Mouse (Mus musculus) heart, postnatal 10 days (tissue): Measurements from ENCODE around the gene Mapk8ip3. TPM values are rescaled to one million over a fixed set of nuclear protein-coding genes. Genes with fewer than 3 reads are reported as not detected.

Experiments
- DNase-seq, 2 experiments: peaks; one replicate each; pipeline ENCODE4 v3.0.0; 2021
- intact Hi-C: fragments of 180-260 bp; cut with DNase I; formaldehyde crosslinking; loops from one replicate; pipeline ENCODE4 v1.15.1; 2025
- total RNA-seq, 2 experiments: library from RNA; stranded (reverse); gene quantifications; 2 replicates each; pipeline ENCODE4 v1.2.3; 2021

The Mapk8ip3 gene
- total RNA-seq, 2 experiments from 2014 or later = 64.0 to 66.9 TPM

GRCm38 (mm10) chr17:24887291-24888080 is 49.3 kb downstream of the Mapk8ip3 start:
- intact Hi-C loops = no loop called here
- peak in 1 of 2 experiments; percentile 58 for DNase-seq

- intact Hi-C loops = no loop called here
- DNase-seq = no peak
Observed at GRCm38 (mm10) chr17:24886932-24887271, 49.9 kb downstream of the Mapk8ip3 start.

- intact Hi-C loops = no loop called here
- peak; percentile 98 for DNase-seq
Observed at GRCm38 (mm10) chr17:24886134-24886931, 50.4 kb downstream of the Mapk8ip3 start, which contains the start of the genes Nubp2 and Spsb3. Gene Nubp2 (minus strand): TSS chr17:24886349. Gene Spsb3 (plus strand): TSS chr17:24886643.

GRCm38 (mm10) chr17:24885356-24886133 is 51.2 kb downstream of the Mapk8ip3 start:
- intact Hi-C loops = loop anchor here (1.0 kb wide), 1 partner anchor 35 kb away; the partner anchor contains the start of gene Fahd1
- DNase-seq = no peak

- intact Hi-C loops = no loop called here
Observed at GRCm38 (mm10) chr17:24884391-24884790, 52.4 kb downstream of the Mapk8ip3 start.

GRCm38 (mm10) chr17:24881738-24882440 is 54.9 kb downstream of the Mapk8ip3 start:
- DNase-seq = peak; percentile 60 to 76
- intact Hi-C loops = loop anchor here (2.0 kb wide), 1 partner anchor 137 kb away; no protein-coding TSS in a partner anchor

More at GRCm38 (mm10) chr17:24884391-24884790, 52.4 kb downstream of the Mapk8ip3 start:
- DNase-seq = no peak

- intact Hi-C loops = no loop called here
- no peak for DNase-seq
Observed at GRCm38 (mm10) chr17:24878531-24878930, 58.2 kb downstream of the Mapk8ip3 start.

- intact Hi-C loops = no loop called here
- peak; percentile 80 to 88 for DNase-seq
Observed at GRCm38 (mm10) chr17:24878117-24878397, 58.7 kb downstream of the Mapk8ip3 start.

- no peak for DNase-seq
- intact Hi-C loops = no loop called here
Observed at GRCm38 (mm10) chr17:24877336-24878116, 59.3 kb downstream of the Mapk8ip3 start.

- DNase-seq = no peak
- intact Hi-C loops = no loop called here
Observed at GRCm38 (mm10) chr17:24874989-24875388, 61.8 kb downstream of the Mapk8ip3 start.

GRCm38 (mm10) chr17:24874405-24874745 is 62.4 kb downstream of the Mapk8ip3 start:
- intact Hi-C loops = no loop called here
- no peak for DNase-seq

- intact Hi-C loops = no loop called here
- no peak for DNase-seq
Observed at GRCm38 (mm10) chr17:24873695-24874404, 62.9 kb downstream of the Mapk8ip3 start.

- no peak for DNase-seq
- intact Hi-C loops = no loop called here
Observed at GRCm38 (mm10) chr17:24867914-24868313, 68.9 kb downstream of the Mapk8ip3 start.

GRCm38 (mm10) chr17:24865776-24866175 is 71.0 kb downstream of the Mapk8ip3 start, which contains the start of gene Igfals:
Gene Igfals (plus strand): TSS chr17:24865997.
- no peak for DNase-seq
- intact Hi-C loops = no loop called here

GRCm38 (mm10) chr17:24861785-24862184 is 75.0 kb downstream of the Mapk8ip3 start:
- intact Hi-C loops = no loop called here
- no peak for DNase-seq

- DNase-seq = no peak
- intact Hi-C loops = no loop called here
Observed at GRCm38 (mm10) chr17:24860076-24860475, 76.7 kb downstream of the Mapk8ip3 start.

- peak; percentile 37 to 58 for DNase-seq
- intact Hi-C loops = no loop called here
Observed at GRCm38 (mm10) chr17:24858967-24859366, 77.8 kb downstream of the Mapk8ip3 start.

GRCm38 (mm10) chr17:24857831-24858470 is 78.8 kb downstream of the Mapk8ip3 start:
- no peak for DNase-seq

More at GRCm38 (mm10) chr17:24857831-24858470, 78.8 kb downstream of the Mapk8ip3 start:
- intact Hi-C loops = no loop called here
